Mouse (Mus musculus) olfactory bulb, adult 2 months (tissue): ENCODE measurements around the gene Hsf4.

Source experiments
- CTCF ChIP-seq: fragments of 200-500 bp; IDR thresholded peaks from 2 replicates; pipeline ENCODE4 v1.5.1; 2012; ENCODE audit warnings: low read depth, mild to moderate bottlenecking, low read length, moderate library complexity; ENCODE audit not compliant: insufficient read depth
- POLR2A ChIP-seq: fragments of 200-500 bp; IDR thresholded peaks from 2 replicates; pipeline ENCODE4 v1.6.1; 2012; ENCODE audit warnings: mild to moderate bottlenecking, low read depth, low read length, moderate library complexity; ENCODE audit not compliant: insufficient read depth

DNA sequence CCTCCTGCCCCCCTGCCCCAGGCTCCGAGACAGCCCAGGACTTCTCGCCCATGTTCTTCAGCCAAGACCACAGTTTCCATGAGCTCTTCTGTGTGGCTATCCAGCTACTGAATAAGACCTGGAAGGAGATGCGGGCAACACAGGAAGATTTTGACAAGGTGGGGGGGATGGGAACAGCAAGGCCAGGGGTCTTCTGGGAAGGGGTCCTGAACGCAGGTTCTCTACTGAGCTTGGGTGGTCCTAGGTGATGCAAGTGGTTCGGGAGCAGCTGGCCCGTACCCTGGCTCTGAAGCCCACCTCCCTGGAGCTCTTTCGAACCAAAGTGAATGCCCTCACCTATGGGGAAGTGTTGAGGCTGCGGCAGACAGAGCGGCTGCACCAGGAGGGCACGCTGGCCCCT, 38.8 kb downstream of the Hsf4 start:
- no peak for TF ChIP-seq CTCF
- no peak for TF ChIP-seq POLR2A
